Mouse (Mus musculus): ENCODE measurements around the gene Prdx2. TPM values are rescaled to one million over a fixed set of nuclear protein-coding genes. Genes with fewer than 3 reads are reported as not detected.

Gene Prdx2
- polyA plus RNA-seq, 1 experiment from 2014 or later: 1,134 TPM

- WGBS: 5% methylated on average over 14 of the region's 14 CpGs
- H3K4me1 ChIP-seq (ENCODE audit: control insufficient read depth, insufficient read depth, low read length): peaks cover 24% of the 10 kb centered on the region
Measured at GRCm38 (mm10) chr8:84935489-84935888, 33.9 kb upstream of the Prdx2 start.

GRCm38 (mm10) chr8:84936041-84936961 is 33.1 kb upstream of the Prdx2 start:
- Histone ChIP-seq H3K4me2 (ENCODE audit: low read length) (peak overlapping the region; percentile 98), H3K27ac (ENCODE audit: low read length) (peak overlapping the region; percentile 98), H3K9ac (ENCODE audit: low read depth, low read length) (peak overlapping the region; percentile 100), H3K4me1 (ENCODE audit: control insufficient read depth, insufficient read depth, low read length) (peaks cover 24% of the 10 kb centered on the region), H3K9me3 (replicated peaks; ENCODE audit: control insufficient read depth, low read length, poor library complexity, severe bottlenecking) (no peaks in the 10 kb centered on the region), H3K27me3 (ENCODE audit: control insufficient read depth, insufficient read depth, low read depth, low read length) (no peaks in the 10 kb centered on the region; the same call in 1 of the 2 replicates), H3K4me3 (ENCODE audit: low read depth, low read length) (peak overlapping the region; percentile 92), H3K36me3 (ENCODE audit: control insufficient read depth, insufficient read depth, low read length) (peaks cover 4% of the 10 kb centered on the region; the same call in 1 of the 2 replicates)
- WGBS: 10% methylated on average over 23 of the region's 23 CpGs
- ATAC-seq: peak; percentile 46

More at GRCm38 (mm10) chr8:84935489-84935888, 33.9 kb upstream of the Prdx2 start:
- Histone ChIP-seq H3K4me2 (ENCODE audit: low read length) (peak overlapping the region; percentile 98), H3K27me3 (ENCODE audit: control insufficient read depth, insufficient read depth, low read depth, low read length) (no peaks in the 10 kb centered on the region), H3K27ac (ENCODE audit: low read length) (peak overlapping the region; percentile 98), H3K36me3 (ENCODE audit: control insufficient read depth, insufficient read depth, low read length) (peaks cover 6% of the 10 kb centered on the region; the same call in 1 of the 2 replicates), H3K4me3 (ENCODE audit: low read depth, low read length) (peak overlapping the region; percentile 92), H3K9me3 (replicated peaks; ENCODE audit: control insufficient read depth, low read length, poor library complexity, severe bottlenecking) (no peaks in the 10 kb centered on the region), H3K9ac (ENCODE audit: low read depth, low read length) (peak overlapping the region; percentile 100)
- peak; percentile 50 for ATAC-seq

- Histone ChIP-seq H3K36me3 (ENCODE audit: control insufficient read depth, insufficient read depth, low read length) (peaks cover 4% of the 10 kb centered on the region; the same call in 1 of the 2 replicates), H3K4me1 (ENCODE audit: control insufficient read depth, insufficient read depth, low read length) (peaks cover 24% of the 10 kb centered on the region), H3K27ac (ENCODE audit: low read length) (peak within 1 kb of the TSS; percentile 98), H3K27me3 (ENCODE audit: control insufficient read depth, insufficient read depth, low read depth, low read length) (no peaks in the 10 kb centered on the region; the same call in 1 of the 2 replicates), H3K4me2 (ENCODE audit: low read length) (peak within 1 kb of the TSS; percentile 98), H3K9ac (ENCODE audit: low read depth, low read length) (peak within 1 kb of the TSS; percentile 100), H3K9me3 (replicated peaks; ENCODE audit: control insufficient read depth, low read length, poor library complexity, severe bottlenecking) (no peaks in the 10 kb centered on the region), H3K4me3 (ENCODE audit: low read depth, low read length) (peak within 1 kb of the TSS; percentile 92)
- under 1% methylated on average over 47 of the region's 50 CpGs for WGBS
- peak; percentile 58 for ATAC-seq
Measured at GRCm38 (mm10) chr8:84936962-84937546, 32.3 kb upstream of the Prdx2 start, which contains the start of gene Mast1. Mast1 (minus strand) TSS chr8:84937359.

GRCm38 (mm10) chr8:84937620-84938485 is 31.5 kb upstream of the Prdx2 start:
- H3K9me3 ChIP-seq (replicated peaks; ENCODE audit: control insufficient read depth, low read length, poor library complexity, severe bottlenecking): no peaks in the 10 kb centered on the region
- peaks cover 24% of the 10 kb centered on the region for H3K4me1 ChIP-seq (ENCODE audit: control insufficient read depth, insufficient read depth, low read length)
- H3K9ac ChIP-seq (ENCODE audit: low read depth, low read length): peak overlapping the region; percentile 100
- peak overlapping the region; percentile 92 for H3K4me3 ChIP-seq (ENCODE audit: low read depth, low read length)
- ATAC-seq: no peak
- 66% methylated on average over 13 of the region's 13 CpGs for WGBS
- H3K27ac ChIP-seq (ENCODE audit: low read length): peak overlapping the region; percentile 98
- H3K27me3 ChIP-seq (ENCODE audit: control insufficient read depth, insufficient read depth, low read depth, low read length): no peaks in the 10 kb centered on the region; the same call in 1 of the 2 replicates
- H3K36me3 ChIP-seq (ENCODE audit: control insufficient read depth, insufficient read depth, low read length): no peaks in the 10 kb centered on the region; the same call in 1 of the 2 replicates
- H3K4me2 ChIP-seq (ENCODE audit: low read length): peak overlapping the region; percentile 98

DNA sequence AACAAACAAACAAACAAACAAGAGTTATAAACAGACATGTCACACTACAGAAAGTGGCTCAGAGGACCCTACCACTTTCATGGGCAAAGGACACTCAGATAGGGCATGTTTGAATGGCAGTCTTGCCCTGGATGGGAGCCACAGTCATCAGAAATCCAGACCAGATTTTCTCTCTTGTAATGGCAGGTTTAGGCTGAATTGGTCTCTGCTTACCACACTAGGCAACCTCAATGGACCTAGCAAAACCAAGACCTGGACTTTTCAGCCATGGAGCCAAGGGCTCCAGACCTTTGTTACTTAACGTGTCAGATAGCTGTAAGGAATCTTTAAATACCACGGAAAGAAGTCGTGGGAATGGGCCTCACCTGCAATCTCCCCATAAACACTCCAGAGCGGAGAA is 25.7 kb upstream of the Prdx2 start:
- H3K27me3 ChIP-seq (ENCODE audit: control insufficient read depth, insufficient read depth, low read depth, low read length): peaks cover 9% of the 10 kb centered on the region
- ATAC-seq: no peak
- H3K36me3 ChIP-seq (ENCODE audit: control insufficient read depth, insufficient read depth, low read length): no peaks in the 10 kb centered on the region
- peak overlapping the region; percentile 76 for H3K4me2 ChIP-seq (ENCODE audit: low read length)
- H3K27ac ChIP-seq (ENCODE audit: low read length): no peak overlapping the region
- no peak overlapping the region for H3K9ac ChIP-seq (ENCODE audit: low read depth, low read length)
- no peaks in the 10 kb centered on the region for H3K9me3 ChIP-seq (replicated peaks; ENCODE audit: control insufficient read depth, low read length, poor library complexity, severe bottlenecking)
- peaks cover 33% of the 10 kb centered on the region for H3K4me1 ChIP-seq (ENCODE audit: control insufficient read depth, insufficient read depth, low read length)
- peak overlapping the region; percentile 81; the same call in 1 of the 2 replicates for H3K4me3 ChIP-seq (ENCODE audit: low read depth, low read length)
- 17% methylated on average over 4 of the region's 4 CpGs for WGBS

- Histone ChIP-seq H3K9ac (ENCODE audit: low read depth, low read length) (peak overlapping the region; percentile 87), H3K27me3 (ENCODE audit: control insufficient read depth, insufficient read depth, low read depth, low read length) (peaks cover 9% of the 10 kb centered on the region), H3K27ac (ENCODE audit: low read length) (peak overlapping the region; percentile 86)
Measured at GRCm38 (mm10) chr8:84944478-84945160, 24.8 kb upstream of the Prdx2 start.

GRCm38 (mm10) chr8:84945235-84945632 is 24.2 kb upstream of the Prdx2 start:
- H3K4me3 ChIP-seq (ENCODE audit: low read depth, low read length): peak overlapping the region; percentile 81
- H3K9me3 ChIP-seq (replicated peaks; ENCODE audit: control insufficient read depth, low read length, poor library complexity, severe bottlenecking): no peaks in the 10 kb centered on the region
- H3K4me1 ChIP-seq (ENCODE audit: control insufficient read depth, insufficient read depth, low read length): peaks cover 33% of the 10 kb centered on the region
- H3K4me2 ChIP-seq (ENCODE audit: low read length): peak overlapping the region; percentile 76
- peak overlapping the region; percentile 87 for H3K9ac ChIP-seq (ENCODE audit: low read depth, low read length)
- WGBS: under 1% methylated on average over 11 of the region's 11 CpGs
- no peaks in the 10 kb centered on the region for H3K36me3 ChIP-seq (ENCODE audit: control insufficient read depth, insufficient read depth, low read length)
- ATAC-seq: peak; percentile 70
- H3K27me3 ChIP-seq (ENCODE audit: control insufficient read depth, insufficient read depth, low read depth, low read length): peaks cover 14% of the 10 kb centered on the region
- peak overlapping the region; percentile 86 for H3K27ac ChIP-seq (ENCODE audit: low read length)

More at GRCm38 (mm10) chr8:84944478-84945160, 24.8 kb upstream of the Prdx2 start:
- Histone ChIP-seq H3K4me3 (ENCODE audit: low read depth, low read length) (peak overlapping the region; percentile 81), H3K36me3 (ENCODE audit: control insufficient read depth, insufficient read depth, low read length) (no peaks in the 10 kb centered on the region), H3K4me1 (ENCODE audit: control insufficient read depth, insufficient read depth, low read length) (peaks cover 33% of the 10 kb centered on the region), H3K4me2 (ENCODE audit: low read length) (peak overlapping the region; percentile 76), H3K9me3 (replicated peaks; ENCODE audit: control insufficient read depth, low read length, poor library complexity, severe bottlenecking) (no peaks in the 10 kb centered on the region)
- ATAC-seq: peak; percentile 30; the same call in 1 of the 2 replicates
- WGBS: 2% methylated on average over 26 of the region's 26 CpGs
